Mouse (Mus musculus): ENCODE measurements around the gene Scrt2.
"Not testable (repeated sequence)": the region's sequence is repeated elsewhere in the genome, so short reads cannot be mapped to it uniquely, and the experiment has no call there.

DNA sequence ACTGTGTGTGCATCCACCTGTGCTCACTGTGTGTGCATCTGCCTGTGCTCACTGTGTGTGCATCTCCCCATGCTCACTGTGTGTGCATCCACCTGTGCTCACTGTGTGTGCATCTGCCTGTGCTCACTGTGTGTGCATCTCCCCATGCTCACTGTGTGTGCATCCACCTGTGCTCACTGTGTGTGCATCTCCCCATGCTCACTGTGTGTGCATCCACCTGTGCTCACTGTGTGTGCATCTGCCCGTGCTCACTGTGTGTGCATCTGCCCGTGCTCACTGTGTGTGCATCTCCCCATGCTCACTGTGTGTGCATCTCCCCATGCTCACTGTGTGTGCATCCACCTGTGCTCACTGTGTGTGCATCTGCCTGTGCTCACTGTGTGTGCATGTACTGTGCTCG is 18.5 kb upstream of the Scrt2 start:
- TF ChIP-seq CTCF (IDR thresholded peaks at IDR 0.05; ENCODE audit: borderline replicate concordance, extremely low read depth, insufficient read depth, insufficient read length); POLR2A (IDR thresholded peaks at IDR 0.05; ENCODE audit: borderline replicate concordance, extremely low read depth, insufficient read depth, insufficient read length, poor library complexity, severe bottlenecking): not testable (repeated sequence)
